Mouse (Mus musculus) ES-Bruce4 (cell line): ENCODE results near the gene Adamts13.

Experiments
- CTCF ChIP-seq: IDR thresholded peaks from one replicate; pipeline ENCODE4 v1.8.1; 2011; ENCODE audit warnings: low read depth, low read length
- EP300 ChIP-seq: IDR thresholded peaks from 2 replicates; pipeline ENCODE4 v1.6.1; 2011; ENCODE audit warnings: low read depth, low read length; ENCODE audit not compliant: insufficient read depth

DNA sequence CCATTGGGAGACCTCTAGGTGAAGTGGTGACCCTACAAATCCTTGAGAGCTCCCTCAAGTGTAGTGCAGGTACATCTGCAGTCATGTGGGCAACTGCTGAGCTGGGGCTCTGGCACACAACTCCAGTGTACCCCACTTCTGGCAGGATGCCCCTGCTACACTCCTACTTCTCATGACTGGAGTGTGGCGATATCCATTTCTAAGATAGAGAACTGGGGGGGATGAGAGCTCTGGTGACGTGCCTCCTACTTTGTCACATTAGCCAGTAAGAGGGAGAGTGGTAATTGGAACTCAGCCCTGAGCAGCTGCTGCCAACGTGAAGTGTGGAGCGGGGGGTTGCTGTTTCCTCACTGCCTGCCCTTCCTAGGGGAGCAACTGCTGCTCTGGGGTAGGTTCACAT lies 33.0 kb downstream of the Adamts13 start:
- TF ChIP-seq EP300 (no peak), CTCF (no peak)
